Mouse (Mus musculus): Measurements from ENCODE around the gene Ccdc78.
"Not testable (repeated sequence)": the region's sequence is repeated elsewhere in the genome, so short reads cannot be mapped to it uniquely, and the experiment has no call there.

Ccdc78 gene

GRCm38 (mm10) chr17:25783861-25784574, 2.4 kb upstream of the Ccdc78 start:
- DNase-seq: peak; percentile 37

GRCm38 (mm10) chr17:25785281-25785745, 1.1 kb upstream of the Ccdc78 start, which contains the start of gene Haghl:
Gene Haghl, minus strand, starts transcription at chr17:25785673.
- peak; percentile 99 for DNase-seq

DNA sequence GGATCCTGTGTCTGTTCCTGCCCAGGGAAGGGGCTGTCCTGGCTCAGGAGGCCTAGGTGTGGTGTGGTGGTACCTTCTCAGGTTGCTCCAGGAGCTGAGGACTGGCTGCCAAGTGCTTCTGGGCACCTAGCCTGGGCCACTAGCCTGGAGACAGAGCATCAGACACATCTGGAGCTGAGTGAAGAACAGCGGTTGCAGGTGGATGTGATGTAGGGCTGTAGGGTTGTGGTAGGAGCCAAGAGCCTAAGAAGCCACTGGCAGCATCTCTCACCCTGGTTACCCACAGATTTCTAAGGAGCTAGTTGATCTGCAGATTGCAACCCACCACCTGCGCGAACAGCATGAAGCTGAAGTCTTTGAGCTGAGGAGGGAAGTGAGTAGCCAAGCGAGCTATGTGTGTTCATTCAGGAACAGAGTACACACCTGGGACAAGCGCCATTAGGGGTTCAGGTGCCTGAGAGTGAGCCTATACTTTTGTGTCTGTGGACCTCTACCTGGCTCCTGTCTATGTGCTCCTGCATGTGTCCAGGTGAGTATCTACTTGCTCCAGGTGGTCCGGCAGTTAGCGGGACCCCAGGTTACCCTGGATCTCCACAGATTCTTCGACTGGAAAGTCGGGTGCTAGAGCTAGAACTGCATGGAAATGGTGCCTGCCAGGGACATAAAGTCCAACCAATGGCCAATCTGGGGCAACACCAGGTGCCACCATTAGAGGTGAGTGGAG, 563 bp downstream of the Ccdc78 start:
- peak; percentile 15 for DNase-seq

GRCm38 (mm10) chr17:25791320-25791842, 5.0 kb downstream of the Ccdc78 start:
- DNase-seq: no peak

GRCm38 (mm10) chr17:25791843-25792527, 5.6 kb downstream of the Ccdc78 start:
- DNase-seq: peak; percentile 90

DNA sequence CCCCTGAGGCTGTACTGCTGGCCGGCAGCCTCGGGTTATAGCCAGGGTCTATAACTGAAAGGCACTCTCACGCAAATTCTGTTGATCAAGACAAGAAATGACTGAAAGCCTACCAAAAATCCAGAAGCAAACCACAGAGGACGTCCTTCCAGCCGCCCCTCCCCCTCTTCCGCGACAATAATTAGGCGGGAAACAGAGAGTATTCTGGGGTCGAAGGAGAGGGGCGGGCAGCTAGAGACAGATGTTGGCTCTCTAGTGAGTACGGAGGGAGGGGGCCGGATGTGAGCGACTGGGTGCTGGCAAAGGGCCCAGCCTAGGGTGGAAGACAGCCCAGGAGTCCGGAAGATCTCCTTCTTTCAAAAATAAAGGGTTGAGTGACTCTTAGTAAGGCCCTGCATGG, 6.2 kb downstream of the Ccdc78 start, which contains the start of gene Fam173a:
Gene Fam173a (minus strand): TSS at position 287 of the 400 bp plus-strand sequence.
- peak; percentile 58 for DNase-seq

- DNase-seq: no peak
Measured at GRCm38 (mm10) chr17:25794197-25794596, 7.8 kb downstream of the Ccdc78 start.

- DNase-seq: no peak
Measured at GRCm38 (mm10) chr17:25794998-25795397, 8.6 kb downstream of the Ccdc78 start.

GRCm38 (mm10) chr17:25795609-25796092, 9.3 kb downstream of the Ccdc78 start, which contains the start of gene AC134908.4:
Gene AC134908.4, minus strand, starts transcription at chr17:25795659.
- no peak for DNase-seq

DNA sequence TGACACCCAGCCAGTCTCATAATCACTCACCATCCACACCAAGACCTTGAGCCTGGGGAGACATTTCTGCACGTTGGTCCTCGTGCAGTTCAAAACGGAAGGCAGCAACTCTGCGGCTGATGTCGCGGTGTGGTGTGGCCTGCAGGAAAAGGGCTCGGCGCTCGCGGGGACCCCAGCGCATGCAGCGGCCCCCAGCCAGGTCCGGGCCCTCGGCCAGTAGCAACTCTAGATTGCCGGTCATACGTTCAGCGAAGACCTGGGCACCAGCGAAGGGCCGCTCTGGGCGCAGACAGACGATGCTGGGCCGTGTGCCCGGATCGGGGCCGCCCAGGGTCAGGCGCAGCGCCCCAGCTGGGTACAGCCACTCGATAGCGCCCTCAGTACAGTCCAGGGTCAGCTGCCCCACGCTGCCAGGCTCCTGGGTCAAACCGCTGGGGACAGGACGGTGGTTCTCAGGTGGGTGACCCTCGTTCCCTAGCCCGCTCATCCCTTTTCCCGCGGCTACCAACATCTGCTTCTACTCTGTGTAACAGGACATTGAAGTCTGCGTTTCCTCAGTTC, 9.9 kb downstream of the Ccdc78 start:
- no peak for DNase-seq

GRCm38 (mm10) chr17:25796951-25797369, 10.6 kb downstream of the Ccdc78 start, which contains the start of gene Metrn:
Gene Metrn, minus strand, starts transcription at chr17:25797136.
- peak; percentile 65 for DNase-seq

GRCm38 (mm10) chr17:25801029-25801428, 14.6 kb downstream of the Ccdc78 start:
- peak; percentile 70 for DNase-seq

GRCm38 (mm10) chr17:25802825-25803517, 16.6 kb downstream of the Ccdc78 start:
- DNase-seq: no peak

GRCm38 (mm10) chr17:25806507-25806906, 20.1 kb downstream of the Ccdc78 start:
- DNase-seq: no peak

DNA sequence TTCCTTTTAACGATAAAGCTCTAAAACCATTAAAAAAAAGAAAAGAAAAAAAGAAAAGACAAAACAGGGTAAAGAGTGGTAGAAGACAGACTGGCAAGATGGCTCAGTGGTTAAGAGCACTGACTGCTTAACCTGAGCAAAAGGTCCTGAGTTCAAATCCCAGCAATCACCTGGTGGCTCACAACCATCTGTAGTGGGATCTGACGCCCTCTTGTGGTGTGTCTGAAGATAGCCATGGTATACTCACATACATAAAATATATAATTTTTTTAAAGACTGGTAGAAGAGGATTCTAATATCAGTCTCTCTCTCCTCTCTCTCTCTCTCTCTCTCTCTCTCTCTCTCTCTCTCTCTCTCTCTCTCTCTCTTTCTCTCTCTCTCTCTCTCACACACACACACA, 21.1 kb downstream of the Ccdc78 start:
- not testable (repeated sequence) for DNase-seq

DNA sequence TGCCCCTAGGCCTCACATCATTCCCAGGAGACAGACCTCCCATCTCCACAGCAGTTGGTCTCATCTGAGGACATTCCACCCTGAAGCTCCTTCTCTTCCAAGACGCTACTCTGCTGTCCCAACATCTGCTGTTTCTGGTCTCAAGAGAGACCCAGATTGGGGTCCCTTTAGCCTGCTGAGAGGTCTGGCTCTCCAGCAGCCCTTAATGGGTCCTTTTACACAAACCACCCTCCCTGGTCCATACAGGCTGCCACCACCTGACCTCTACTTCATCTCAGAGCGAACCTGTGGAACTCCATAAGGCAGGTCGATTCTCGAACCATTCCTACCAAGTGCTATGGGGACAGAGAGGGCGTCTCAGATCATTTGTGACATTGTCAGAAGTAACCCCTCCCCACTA, 21.6 kb downstream of the Ccdc78 start:
- DNase-seq: no peak

DNA sequence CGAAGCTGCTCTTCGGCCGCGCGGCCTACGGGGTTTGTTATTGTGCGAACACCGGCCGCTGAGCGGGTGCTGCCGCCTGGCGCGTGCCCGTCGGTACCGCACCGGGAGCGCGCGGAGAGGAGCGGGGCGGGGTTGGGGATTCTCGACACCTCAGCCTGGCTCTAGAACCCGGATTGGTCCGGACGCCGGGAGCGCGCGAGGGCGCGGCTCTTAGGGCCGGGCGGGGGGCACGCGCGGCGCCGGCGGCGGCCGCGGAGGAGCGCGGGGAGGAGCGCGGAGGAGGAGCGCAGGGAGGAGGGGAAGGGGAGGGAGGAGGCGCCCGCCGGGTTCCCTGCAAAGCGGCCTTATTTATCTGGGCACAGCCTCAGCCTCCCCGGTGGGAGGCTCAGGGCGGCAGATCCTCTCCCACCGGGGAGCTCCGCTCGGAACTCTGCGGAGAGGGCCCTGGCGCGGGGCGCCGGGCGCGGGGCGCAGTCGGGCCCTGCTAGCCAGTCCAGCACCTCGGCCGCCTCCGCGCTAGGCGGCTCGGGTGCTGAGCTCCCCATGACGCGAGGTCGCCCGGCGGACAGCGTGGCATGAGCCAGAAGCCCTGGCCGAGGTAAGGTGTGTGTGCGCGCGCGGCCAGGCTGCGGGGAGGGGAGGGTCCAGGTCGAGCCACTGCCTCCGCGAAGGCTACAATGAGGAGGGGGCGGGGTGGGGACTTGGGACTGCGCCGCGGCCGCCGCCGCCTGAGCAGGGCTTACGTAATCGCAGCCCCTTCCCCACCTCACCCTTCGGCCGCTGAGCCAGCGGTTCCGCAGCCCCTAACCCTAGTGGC, 22.6 kb downstream of the Ccdc78 start, which contains the start of gene Fbxl16:
Gene Fbxl16 (plus strand): TSS at position 297 of the 817 bp plus-strand sequence.
- peak; percentile 95 for DNase-seq

DNA sequence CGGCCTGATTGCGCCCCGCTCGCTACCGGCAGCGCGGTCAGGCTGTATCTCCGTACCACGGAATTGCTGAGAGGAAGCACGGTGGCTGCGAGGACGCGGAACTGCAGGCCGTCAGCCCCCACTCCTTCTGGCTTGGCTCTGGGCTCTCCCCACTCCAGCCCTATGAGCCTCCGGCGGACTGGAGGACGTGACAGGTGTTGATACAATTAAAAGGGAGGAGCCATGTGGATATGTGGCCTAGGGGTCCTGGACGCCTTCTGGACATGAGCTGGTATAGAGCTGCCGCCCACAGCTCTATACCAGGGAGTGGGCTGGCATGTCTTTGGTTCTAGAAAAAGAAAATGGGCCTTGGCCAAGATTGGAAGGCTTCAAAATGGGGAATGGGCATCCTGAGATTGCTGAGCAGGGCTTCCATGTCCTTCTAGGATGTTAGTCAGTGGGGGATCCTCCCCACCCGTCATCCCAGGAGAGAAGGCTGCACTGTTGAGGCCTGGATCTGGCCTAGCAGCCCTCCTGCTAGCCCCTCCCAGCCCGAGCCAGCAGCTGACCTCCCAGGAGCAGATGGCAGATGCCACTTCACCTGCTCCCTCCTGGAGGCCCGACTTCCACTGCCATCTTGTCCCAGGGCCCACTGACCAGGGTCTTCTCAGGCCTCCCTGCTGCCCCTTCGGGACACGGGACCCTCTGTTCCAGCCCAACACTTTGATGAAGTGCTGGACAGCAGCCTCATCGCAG, 23.4 kb downstream of the Ccdc78 start:
- DNase-seq: peak; percentile 72

GRCm38 (mm10) chr17:25810890-25811289, 24.5 kb downstream of the Ccdc78 start:
- DNase-seq: no peak

GRCm38 (mm10) chr17:25813471-25813870, 27.1 kb downstream of the Ccdc78 start:
- DNase-seq: peak; percentile 61
